Mouse (Mus musculus) embryonic facial prominence, embryonic 14.5 days (tissue): ENCODE measurements at regions not wholly inside any gene's neighbourhood (a gene's known extent, or its start where the extent isn't known, plus 50 kb on each side); places are given as distances from the start of the nearest gene placed in this dataset.

Source experiments
- ATAC-seq: fragments of 200-750 bp; cut with Nextera tagmentation; 2 replicates; pipeline ENCODE4 v1.8.0; 2017; ENCODE audit warnings: low read depth, moderate number of reproducible peaks, moderate TSS enrichment
- DNase-seq: peaks from one replicate; pipeline ENCODE4 v3.0.0-alpha.2; 2015; ENCODE audit warnings: low spot score
- H3K27ac ChIP-seq: fragments of 300-500 bp; sonication (generic); replicated peaks from 2 replicates; pipeline ENCODE4 v1.5.1; 2014; ENCODE audit warnings: low read depth, mild to moderate bottlenecking, low read length, moderate library complexity
- H3K27me3 ChIP-seq: fragments of 300-500 bp; sonication (generic); replicated peaks from 2 replicates; pipeline ENCODE4 v1.6.1; 2014; ENCODE audit warnings: low read length; ENCODE audit not compliant: control insufficient read depth, insufficient read depth
- H3K36me3 ChIP-seq: fragments of 300-500 bp; sonication (generic); 2 replicates; pipeline ENCODE4 v1.6.1; 2014; ENCODE audit warnings: low read length, mixed read lengths; ENCODE audit not compliant: control insufficient read depth, insufficient read depth
- H3K4me1 ChIP-seq: fragments of 300-500 bp; sonication (generic); 2 replicates; pipeline ENCODE4 v1.6.1; 2014; ENCODE audit warnings: antibody characterized with exemption, low read length; ENCODE audit not compliant: control insufficient read depth, insufficient read depth
- H3K4me2 ChIP-seq: fragments of 300-500 bp; sonication (generic); 2 replicates; pipeline ENCODE4 v1.6.1; 2014; ENCODE audit warnings: low read depth, mild to moderate bottlenecking, low read length, moderate library complexity, mixed read lengths
- H3K4me3 ChIP-seq: fragments of 300-500 bp; sonication (generic); 2 replicates; pipeline ENCODE4 v1.5.1; 2014; ENCODE audit warnings: low read depth, mild to moderate bottlenecking, low read length
- H3K9ac ChIP-seq: fragments of 300-500 bp; sonication (generic); 2 replicates; pipeline ENCODE4 v1.6.1; 2014; ENCODE audit warnings: low read depth, mild to moderate bottlenecking, low read length, moderate library complexity, mixed read lengths
- H3K9me3 ChIP-seq: fragments of 300-500 bp; sonication (generic); 2 replicates; pipeline ENCODE4 v1.6.1; 2016; ENCODE audit warnings: low read length; ENCODE audit not compliant: control insufficient read depth
- WGBS: fragments of 180-500 bp; shearing (Covaris S2); extraction: QIAGEN DNeasy Blood & Tissue Kit; methylation state at CpG from one replicate; pipeline ENCODE4 v1.1.7; 2014; 5-methylcytosine and 5-hydroxymethylcytosine counted together

GRCm38 (mm10) chr3:56483370-56483769 is 299.9 kb upstream of the Nbea start:
- Histone ChIP-seq H3K27me3 (no peaks in the 10 kb centered on the region), H3K9ac (no peak overlapping the region), H3K4me1 (no peaks in the 10 kb centered on the region), H3K27ac (no peak overlapping the region), H3K9me3 (no peaks in the 10 kb centered on the region), H3K4me2 (no peak overlapping the region), H3K4me3 (no peak overlapping the region), H3K36me3 (no peaks in the 10 kb centered on the region)
- DNase-seq (no peak), ATAC-seq (no peak)
- WGBS: 73% methylated on average over 4 of the region's 4 CpGs

GRCm38 (mm10) chr3:56479529-56479928 is 296.0 kb upstream of the Nbea start:
- peaks cover 7% of the 10 kb centered on the region; the same call in 1 of the 2 replicates for H3K4me1 ChIP-seq
- no peaks in the 10 kb centered on the region for H3K9me3 ChIP-seq
- no peak overlapping the region for H3K9ac ChIP-seq
- H3K27me3 ChIP-seq: no peaks in the 10 kb centered on the region
- H3K4me2 ChIP-seq: no peak overlapping the region
- no peaks in the 10 kb centered on the region for H3K36me3 ChIP-seq
- 45% methylated on average over 1 of the region's 1 CpGs for WGBS
- ATAC-seq: no peak
- no peak overlapping the region for H3K27ac ChIP-seq
- no peak overlapping the region for H3K4me3 ChIP-seq
- DNase-seq: peak; percentile 9

- Histone ChIP-seq H3K4me3 (no peak overlapping the region), H3K27ac (no peak overlapping the region), H3K9me3 (no peaks in the 10 kb centered on the region), H3K36me3 (no peaks in the 10 kb centered on the region), H3K4me2 (no peak overlapping the region), H3K4me1 (peaks cover 7% of the 10 kb centered on the region; the same call in 1 of the 2 replicates), H3K27me3 (no peaks in the 10 kb centered on the region), H3K9ac (no peak overlapping the region)
- DNase-seq: no peak
- ATAC-seq: no peak
- 64% methylated on average over 6 of the region's 6 CpGs for WGBS
These were observed 295.1 kb upstream of the Nbea start for GRCm38 (mm10) chr3:56478544-56479140.

GRCm38 (mm10) chr3:56475529-56476527 is 292.3 kb upstream of the Nbea start:
- ATAC-seq (peak; percentile 53; the same call in 1 of the 2 replicates), DNase-seq (peak; percentile 72)
- H3K9ac ChIP-seq: no peak overlapping the region
- no peaks in the 10 kb centered on the region for H3K36me3 ChIP-seq
- 18% methylated on average over 3 of the region's 3 CpGs for WGBS
- peaks cover 7% of the 10 kb centered on the region; the same call in 1 of the 2 replicates for H3K4me1 ChIP-seq
- no peaks in the 10 kb centered on the region for H3K27me3 ChIP-seq
- no peak overlapping the region for H3K4me3 ChIP-seq
- H3K4me2 ChIP-seq: no peak overlapping the region
- no peaks in the 10 kb centered on the region for H3K9me3 ChIP-seq
- no peak overlapping the region for H3K27ac ChIP-seq

- WGBS: 53% methylated on average over 6 of the region's 6 CpGs
- H3K27ac ChIP-seq: no peak overlapping the region
- H3K4me2 ChIP-seq: no peak overlapping the region
- H3K4me1 ChIP-seq: peaks cover 7% of the 10 kb centered on the region; the same call in 1 of the 2 replicates
- DNase-seq (peak; percentile 43), ATAC-seq (no peak)
- no peaks in the 10 kb centered on the region for H3K36me3 ChIP-seq
- no peaks in the 10 kb centered on the region for H3K9me3 ChIP-seq
- no peak overlapping the region for H3K9ac ChIP-seq
- no peak overlapping the region for H3K4me3 ChIP-seq
- no peaks in the 10 kb centered on the region for H3K27me3 ChIP-seq
These were observed 289.1 kb upstream of the Nbea start for GRCm38 (mm10) chr3:56472651-56473050.

- Histone ChIP-seq H3K9me3 (no peaks in the 10 kb centered on the region), H3K9ac (no peak overlapping the region), H3K4me1 (peaks cover 7% of the 10 kb centered on the region; the same call in 1 of the 2 replicates), H3K27ac (no peak overlapping the region), H3K27me3 (no peaks in the 10 kb centered on the region), H3K4me2 (no peak overlapping the region), H3K36me3 (no peaks in the 10 kb centered on the region), H3K4me3 (no peak overlapping the region)
- no peak for DNase-seq
- ATAC-seq: no peak
- 57% methylated on average over 5 of the region's 5 CpGs for WGBS
These were observed 288.3 kb upstream of the Nbea start for GRCm38 (mm10) chr3:56471823-56472222.

GRCm38 (mm10) chr3:56471185-56471584 is 287.7 kb upstream of the Nbea start:
- H3K27me3 ChIP-seq: no peaks in the 10 kb centered on the region
- no peak for ATAC-seq
- 7% methylated on average over 1 of the region's 1 CpGs for WGBS

GRCm38 (mm10) chr3:56457625-56458024 is 274.1 kb upstream of the Nbea start:
- H3K27ac ChIP-seq: no peak overlapping the region
- no peaks in the 10 kb centered on the region for H3K36me3 ChIP-seq
- no peak overlapping the region for H3K4me2 ChIP-seq
- no peaks in the 10 kb centered on the region for H3K9me3 ChIP-seq
- peak; percentile 37 for DNase-seq
- no peaks in the 10 kb centered on the region for H3K4me1 ChIP-seq
- no peak overlapping the region for H3K9ac ChIP-seq
- no peak for ATAC-seq
- no peaks in the 10 kb centered on the region for H3K27me3 ChIP-seq
- H3K4me3 ChIP-seq: no peak overlapping the region
- WGBS: 50% methylated on average over 4 of the region's 4 CpGs

More at GRCm38 (mm10) chr3:56471185-56471584, 287.7 kb upstream of the Nbea start:
- H3K4me1 ChIP-seq: peaks cover 7% of the 10 kb centered on the region; the same call in 1 of the 2 replicates
- no peak overlapping the region for H3K4me3 ChIP-seq
- H3K27ac ChIP-seq: no peak overlapping the region
- no peaks in the 10 kb centered on the region for H3K9me3 ChIP-seq
- H3K4me2 ChIP-seq: no peak overlapping the region
- no peaks in the 10 kb centered on the region for H3K36me3 ChIP-seq
- peak; percentile 41 for DNase-seq
- no peak overlapping the region for H3K9ac ChIP-seq
